Mouse (Mus musculus) B cell, adult 62 days (primary cell): ENCODE results near the gene Sgcb. TPM values are rescaled to one million over a fixed set of nuclear protein-coding genes. Genes with fewer than 3 reads are reported as not detected.

Experiments used
- total RNA-seq: library from RNA; stranded (reverse); gene quantifications from 4 replicates; pipeline ENCODE4 v1.2.4, GENCODE M21; 2023

The Sgcb gene
- 5.5 to 12.1 TPM (median 8.6 TPM) in 4 replicates for total RNA-seq

GRCm38 (mm10) chr5:73647261-73647900 is at the start of gene Sgcb:
Sgcb (minus strand) TSS chr5:73647790.

GRCm38 (mm10) chr5:73651061-73651854 is 3.7 kb upstream of the Sgcb start, which contains the start of gene Spata18:
Spata18 (plus strand) TSS chr5:73651379.

GRCm38 (mm10) chr5:73632291-73632690 is 15.3 kb downstream of the Sgcb start, which contains the start of gene Lrrc66:
Lrrc66 (minus strand) TSS chr5:73632526.

Other genes with a start within 250 kb of the Sgcb start
- gene Cwh43, start 241.7 kb downstream of the Sgcb start, total RNA-seq: not detected in 4 replicates
- gene Dcun1d4, start 166.8 kb downstream of the Sgcb start, total RNA-seq: 9.4 to 13.8 TPM (median 9.7 TPM) in 4 replicates
- not detected in 4 replicates for gene Lrrc66, start 15.3 kb downstream of the Sgcb start, total RNA-seq
- not detected in 4 replicates for gene Spata18, start 3.6 kb upstream of the Sgcb start, total RNA-seq